Mouse (Mus musculus) liver, embryonic 11.5 days (tissue): ENCODE measurements around the gene Ccdc160. TPM values are rescaled to one million over a fixed set of nuclear protein-coding genes. Genes with fewer than 3 reads are reported as not detected.

ENCODE experiments used
- ATAC-seq: fragments of 200-750 bp; cut with Nextera tagmentation; replicated peaks from 2 replicates; pipeline ENCODE4 v1.8.0; 2017; ENCODE audit warnings: moderate number of reproducible peaks, mild to moderate bottlenecking, moderate TSS enrichment, moderate library complexity; ENCODE audit not compliant: low FRiP score
- DNase-seq: peaks from one replicate; pipeline ENCODE4 v3.0.0-alpha.2; 2017; ENCODE audit warnings: low spot score
- H3K27ac ChIP-seq: fragments of 300-500 bp; sonication (generic); 2 replicates; pipeline ENCODE4 v1.5.1; 2014; ENCODE audit warnings: mild to moderate bottlenecking, low read depth, low read length, control low read depth
- H3K27me3 ChIP-seq: fragments of 300-500 bp; sonication (generic); replicated peaks from 2 replicates; pipeline ENCODE4 v1.6.1; 2014; ENCODE audit warnings: low read length, mixed read lengths; ENCODE audit not compliant: control insufficient read depth, insufficient read depth
- H3K36me3 ChIP-seq: fragments of 300-500 bp; sonication (generic); 2 replicates; pipeline ENCODE4 v1.6.1; 2014; ENCODE audit warnings: mild to moderate bottlenecking, low read length, moderate library complexity, mixed read lengths; ENCODE audit not compliant: control insufficient read depth, insufficient read depth
- H3K4me1 ChIP-seq: fragments of 300-500 bp; sonication (generic); replicated peaks from 2 replicates; pipeline ENCODE4 v1.6.1; 2014; ENCODE audit warnings: low read length, mixed read lengths; ENCODE audit not compliant: control insufficient read depth, insufficient read depth
- H3K4me2 ChIP-seq: fragments of 300-500 bp; sonication (generic); 2 replicates; pipeline ENCODE4 v1.6.1; 2014; ENCODE audit warnings: mild to moderate bottlenecking, control low read depth, moderate library complexity
- H3K4me3 ChIP-seq: fragments of 300-500 bp; sonication (generic); 2 replicates; pipeline ENCODE4 v1.5.1; 2014; ENCODE audit warnings: low read depth, low read length, control low read depth
- H3K9ac ChIP-seq: fragments of 300-500 bp; sonication (generic); 2 replicates; pipeline ENCODE4 v1.6.1; 2014; ENCODE audit warnings: low read depth, low read length, control low read depth
- H3K9me3 ChIP-seq: fragments of 300-500 bp; sonication (generic); 2 replicates; pipeline ENCODE4 v1.6.1; 2016; ENCODE audit warnings: low read length, inconsistent platforms, mixed read lengths; ENCODE audit not compliant: control insufficient read depth
- WGBS: fragments of 180-500 bp; shearing (Covaris S2); extraction: QIAGEN DNeasy Blood & Tissue Kit; methylation state at CpG from one replicate; pipeline ENCODE4 v1.1.7; 2014; 5-methylcytosine and 5-hydroxymethylcytosine counted together
- polyA plus RNA-seq: library from polyadenylated mRNA; unstranded; fragments of >200 nt; fragmentation: Nextera tagmentation; extraction: Ambion mirVana; gene quantifications from 2 replicates; pipeline ENCODE4 v1.2.1, GENCODE M21; 2014

The Ccdc160 gene
- polyA plus RNA-seq, 1 experiment from 2014 or later: 0.92 TPM

DNA sequence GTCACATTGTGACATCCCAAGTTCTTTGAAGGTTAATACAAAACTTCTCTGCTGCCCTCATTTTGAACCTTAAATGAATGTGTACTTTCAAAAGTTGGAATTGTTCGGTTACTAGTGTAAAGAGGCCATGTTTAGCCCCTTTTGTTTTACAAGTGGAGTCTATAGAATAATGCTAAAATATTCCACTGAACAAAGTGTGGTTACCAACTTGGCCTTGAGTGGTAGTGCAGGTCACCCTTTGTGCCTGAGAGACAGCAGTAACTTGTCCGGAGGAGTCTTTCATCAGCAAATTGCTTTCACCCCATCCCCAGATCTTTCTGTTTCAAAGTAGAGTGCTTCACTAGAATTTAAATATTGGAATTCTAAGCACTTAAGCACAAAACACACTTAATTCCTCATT is 31.8 kb upstream of the Ccdc160 start:
- Histone ChIP-seq H3K9ac (no peak overlapping the region), H3K4me3 (no peak overlapping the region), H3K4me1 (no peaks in the 10 kb centered on the region), H3K9me3 (no peaks in the 10 kb centered on the region), H3K4me2 (no peak overlapping the region), H3K27me3 (no peaks in the 10 kb centered on the region; the same call in 1 of the 2 replicates), H3K36me3 (no peaks in the 10 kb centered on the region), H3K27ac (no peak overlapping the region)
- ATAC-seq (no peak), DNase-seq (no peak)
- WGBS: 77% methylated on average over 2 of the region's 2 CpGs

DNA sequence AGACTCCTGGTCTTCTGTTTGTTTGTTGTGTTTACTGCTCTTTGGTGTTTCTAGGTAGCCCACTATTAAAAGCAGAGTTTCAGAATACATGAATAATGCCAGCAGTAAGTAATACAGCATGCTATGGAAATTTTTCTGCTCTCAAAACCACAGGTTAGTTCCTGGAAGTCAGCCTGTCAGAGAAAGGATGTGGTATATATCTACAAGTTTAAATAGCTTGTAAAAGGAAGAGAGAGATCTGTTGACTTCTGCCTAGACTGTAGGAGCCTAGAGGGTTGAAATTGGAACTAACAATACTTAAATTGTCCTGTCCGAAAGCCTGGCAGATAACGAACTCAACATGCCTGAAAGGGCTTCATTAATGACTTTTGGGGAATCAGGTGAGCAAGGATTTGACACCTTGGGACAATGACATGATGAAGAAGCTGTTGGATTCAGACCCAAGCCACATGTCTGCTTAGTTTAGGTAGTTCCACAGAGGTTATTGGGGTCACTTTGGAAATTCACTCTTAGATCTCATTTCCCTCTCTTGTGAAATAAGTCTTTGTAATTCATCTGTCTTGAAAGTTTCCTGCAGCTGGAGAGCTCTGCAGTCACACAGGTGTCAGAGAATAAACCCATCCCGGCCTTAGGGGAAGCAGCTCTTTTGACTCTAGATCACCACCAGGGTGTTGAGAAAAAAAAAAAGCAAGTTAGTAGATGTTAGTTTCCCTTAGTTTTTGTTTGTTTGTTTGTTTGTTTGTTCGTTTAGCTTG is 30.6 kb upstream of the Ccdc160 start:
- WGBS: 47% methylated on average over 4 of the region's 4 CpGs
- Histone ChIP-seq H3K4me3 (no peak overlapping the region), H3K27me3 (no peaks in the 10 kb centered on the region; the same call in 1 of the 2 replicates), H3K4me1 (no peaks in the 10 kb centered on the region), H3K27ac (no peak overlapping the region), H3K9me3 (no peaks in the 10 kb centered on the region), H3K36me3 (no peaks in the 10 kb centered on the region), H3K9ac (no peak overlapping the region), H3K4me2 (no peak overlapping the region)
- no peak for ATAC-seq
- no peak for DNase-seq

DNA sequence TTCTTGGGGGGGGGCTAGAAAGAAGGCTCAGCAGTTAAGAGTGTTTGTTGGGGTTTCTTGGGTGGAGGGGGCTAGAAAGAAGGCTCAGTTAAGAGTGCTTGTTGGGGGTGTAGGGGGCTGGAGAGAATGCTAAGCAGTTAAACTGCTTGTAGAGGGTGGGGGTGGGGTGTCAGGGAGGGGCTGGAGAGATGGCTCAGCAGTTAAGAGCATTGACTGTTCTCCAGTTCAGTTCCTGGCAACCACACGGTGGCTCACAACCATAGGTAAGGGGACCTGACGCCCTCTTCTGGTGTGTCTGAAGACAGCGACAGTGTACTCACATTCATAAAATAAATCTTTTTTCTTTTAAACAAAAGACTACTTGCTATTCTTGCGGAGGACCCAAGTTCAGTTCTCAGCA is 28.8 kb upstream of the Ccdc160 start:
- Histone ChIP-seq H3K9ac (no peak overlapping the region), H3K27ac (no peak overlapping the region), H3K4me2 (no peak overlapping the region), H3K36me3 (no peaks in the 10 kb centered on the region), H3K27me3 (no peaks in the 10 kb centered on the region), H3K4me3 (no peak overlapping the region), H3K4me1 (no peaks in the 10 kb centered on the region), H3K9me3 (no peaks in the 10 kb centered on the region)
- WGBS: 65% methylated on average over 4 of the region's 4 CpGs
- no peak for ATAC-seq
- DNase-seq: no peak

DNA sequence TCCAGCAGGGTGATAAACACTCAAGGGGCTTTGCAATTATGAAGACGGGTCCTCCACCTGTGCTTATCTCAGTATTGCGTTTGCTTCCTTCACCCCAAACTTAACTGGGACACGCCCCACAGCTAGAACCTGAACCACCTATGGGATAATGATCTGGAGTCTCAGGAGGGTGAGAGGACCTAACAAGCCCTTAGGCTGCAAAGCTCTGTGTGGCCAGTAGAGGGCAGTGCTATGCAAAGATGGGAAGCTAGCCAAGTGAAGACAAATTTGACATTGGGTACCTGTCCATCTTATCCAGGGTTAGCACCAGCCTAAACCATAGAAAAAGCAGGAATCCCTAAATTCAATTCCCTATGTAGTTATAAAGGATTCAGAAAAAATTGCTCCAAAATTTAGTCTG is 15.0 kb upstream of the Ccdc160 start:
- H3K9ac ChIP-seq: no peak overlapping the region
- H3K4me2 ChIP-seq: no peak overlapping the region
- DNase-seq (no peak), ATAC-seq (no peak)
- H3K36me3 ChIP-seq: no peaks in the 10 kb centered on the region
- no peak overlapping the region for H3K4me3 ChIP-seq
- H3K27ac ChIP-seq: no peak overlapping the region
- WGBS: 39% methylated on average over 3 of the region's 3 CpGs
- H3K27me3 ChIP-seq: no peaks in the 10 kb centered on the region
- H3K9me3 ChIP-seq: no peaks in the 10 kb centered on the region
- H3K4me1 ChIP-seq: no peaks in the 10 kb centered on the region

DNA sequence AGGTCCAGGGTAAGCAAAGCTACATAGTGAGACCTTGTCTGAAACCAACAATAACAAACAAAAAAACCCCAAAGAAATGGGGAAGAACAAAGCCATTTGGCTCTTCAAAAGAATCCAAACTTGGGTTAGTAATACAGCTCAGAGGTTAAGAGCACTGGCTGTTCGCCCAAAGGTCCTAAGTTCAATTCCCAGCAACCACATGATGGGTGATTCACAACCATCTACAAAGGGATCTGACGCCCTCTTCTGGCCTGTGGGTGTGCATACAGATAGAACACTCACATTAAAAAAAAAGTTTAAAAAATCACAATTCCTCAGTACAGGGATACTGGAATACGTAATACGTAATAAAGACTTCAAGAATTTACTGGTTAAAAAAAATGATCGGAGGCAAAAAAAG is 13.3 kb upstream of the Ccdc160 start:
- H3K27ac ChIP-seq: no peak overlapping the region
- no peak overlapping the region for H3K9ac ChIP-seq
- H3K4me2 ChIP-seq: no peak overlapping the region
- no peak for ATAC-seq
- no peaks in the 10 kb centered on the region for H3K4me1 ChIP-seq
- no peaks in the 10 kb centered on the region for H3K9me3 ChIP-seq
- WGBS: 75% methylated on average over 5 of the region's 5 CpGs
- H3K36me3 ChIP-seq: no peaks in the 10 kb centered on the region
- no peak for DNase-seq
- H3K4me3 ChIP-seq: no peak overlapping the region
- no peaks in the 10 kb centered on the region for H3K27me3 ChIP-seq

DNA sequence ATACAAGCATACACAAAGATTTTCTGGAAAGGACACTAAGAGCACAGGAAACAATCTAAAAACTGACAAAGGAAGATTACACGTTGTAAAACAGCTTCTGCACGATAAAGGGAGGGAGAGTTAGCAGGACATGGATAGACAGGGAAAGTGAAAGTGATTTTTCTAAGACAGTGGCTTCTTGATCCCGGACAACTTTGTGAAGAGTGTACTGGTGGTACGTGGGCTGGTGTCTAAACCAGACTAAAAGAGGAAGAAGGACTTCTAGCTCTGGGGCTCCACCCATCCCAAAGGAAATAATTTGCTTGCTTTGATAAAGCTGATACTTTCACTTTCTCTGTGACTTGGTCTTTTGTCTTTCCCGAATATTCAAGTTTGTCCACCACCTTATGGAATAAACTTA is 7.1 kb upstream of the Ccdc160 start:
- H3K4me2 ChIP-seq: peak overlapping the region; percentile 35

DNA sequence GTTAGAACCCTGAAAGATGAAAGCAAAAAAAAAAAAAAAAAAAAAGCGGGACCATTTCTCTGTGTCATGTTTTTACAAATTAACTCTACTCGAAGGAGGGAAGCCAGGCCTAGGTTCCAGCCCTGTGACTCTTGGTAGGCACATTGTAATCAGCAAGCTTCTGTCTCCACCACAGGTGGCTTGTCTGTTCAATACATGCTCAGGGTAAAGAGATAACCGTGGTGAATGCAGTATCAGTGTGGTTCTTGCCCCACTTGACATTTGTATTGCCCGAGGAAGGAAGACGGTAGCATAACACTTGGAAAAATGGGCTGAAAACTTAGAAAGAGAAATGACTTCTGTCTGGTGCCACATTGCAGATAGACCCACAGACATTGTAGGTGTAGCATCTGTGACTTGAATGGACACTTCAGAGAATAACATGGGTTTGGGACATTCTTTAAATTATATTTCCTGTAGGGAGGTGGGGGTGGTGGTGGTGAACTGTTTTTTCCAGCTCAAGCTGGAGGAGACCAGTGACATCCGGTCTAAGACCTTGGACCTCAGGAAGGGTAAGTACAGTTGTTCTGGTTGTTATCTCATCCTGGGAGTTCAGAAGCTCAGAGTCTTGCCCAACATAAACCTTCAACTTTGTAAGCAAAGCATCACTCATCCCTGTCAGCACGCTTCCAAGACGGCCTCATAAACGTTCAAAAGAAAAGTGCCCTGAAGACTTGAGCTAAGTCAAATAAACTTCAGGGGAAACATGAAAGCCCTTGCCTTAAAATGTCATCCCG is 1.1 kb downstream of the Ccdc160 start:
- DNase-seq (no peak), ATAC-seq (no peak)
- no peaks in the 10 kb centered on the region for H3K9me3 ChIP-seq
- no peak overlapping the region for H3K4me3 ChIP-seq
- H3K9ac ChIP-seq: no peak overlapping the region
- H3K36me3 ChIP-seq: no peaks in the 10 kb centered on the region
- no peak overlapping the region for H3K27ac ChIP-seq
- whole genome bisulfite sequencing: 31% methylated on average over 10 of the region's 10 CpGs
- H3K4me1 ChIP-seq: no peaks in the 10 kb centered on the region
- 0 out of 2 replicates have a peak, but pooled peaks cover 2% of the 10 kb centered on the region for H3K27me3 ChIP-seq
- H3K4me2 ChIP-seq: no peak overlapping the region

More for the DNA sequence above, 7.1 kb upstream of the Ccdc160 start:
- no peaks in the 10 kb centered on the region for H3K4me1 ChIP-seq
- no peak for ATAC-seq
- no peak for DNase-seq
- H3K9me3 ChIP-seq: no peaks in the 10 kb centered on the region
- no peak overlapping the region for H3K9ac ChIP-seq
- H3K4me3 ChIP-seq: peak overlapping the region; percentile 10; the same call in 1 of the 2 replicates
- H3K36me3 ChIP-seq: no peaks in the 10 kb centered on the region
- 39% methylated on average over 5 of the region's 5 CpGs for WGBS
- H3K27me3 ChIP-seq: no peaks in the 10 kb centered on the region
- H3K27ac ChIP-seq: no peak overlapping the region

DNA sequence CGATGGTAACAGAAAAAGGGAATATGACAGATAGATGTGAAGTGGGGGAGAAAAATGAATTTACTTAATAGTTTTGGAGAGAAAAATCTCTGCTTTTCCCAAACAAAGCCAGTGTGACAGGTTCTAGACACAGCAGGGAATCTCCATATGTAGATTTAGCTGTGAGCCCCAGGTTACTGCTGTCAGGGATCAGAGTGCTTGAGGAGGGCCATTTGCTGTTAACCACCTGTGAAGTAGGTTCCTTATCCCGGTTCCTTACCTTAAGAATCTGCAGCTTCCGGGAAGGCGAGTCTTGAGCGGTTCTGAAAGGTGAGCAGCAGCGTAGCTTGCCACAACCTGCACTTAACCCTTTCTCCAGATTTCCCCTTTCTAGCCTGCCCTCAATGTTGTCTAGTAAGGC is 1.9 kb downstream of the Ccdc160 start:
- 0 out of 2 replicates have a peak, but pooled peaks cover 2% of the 10 kb centered on the region for H3K27me3 ChIP-seq
- WGBS: 40% methylated on average over 6 of the region's 6 CpGs
- H3K27ac ChIP-seq: no peak overlapping the region
- no peak overlapping the region for H3K4me3 ChIP-seq
- no peaks in the 10 kb centered on the region for H3K9me3 ChIP-seq
- H3K9ac ChIP-seq: no peak overlapping the region
- no peaks in the 10 kb centered on the region for H3K36me3 ChIP-seq
- ATAC-seq: no peak
- DNase-seq: no peak
- no peaks in the 10 kb centered on the region for H3K4me1 ChIP-seq
- no peak overlapping the region for H3K4me2 ChIP-seq
